Mouse (Mus musculus) ES-Bruce4 (cell line): ENCODE results near the gene Klf9. TPM values are rescaled to one million over a fixed set of nuclear protein-coding genes. Genes with fewer than 3 reads are reported as not detected.
"Not testable (repeated sequence)": the region's sequence is repeated elsewhere in the genome, so short reads cannot be mapped to it uniquely, and the experiment has no call there.

Source experiments
- H3K27ac ChIP-seq: 2 replicates; pipeline ENCODE4 v1.5.1; 2012; ENCODE audit warnings: low read length, inconsistent platforms; ENCODE audit not compliant: insufficient read depth
- H3K27me3 ChIP-seq: 2 replicates; pipeline ENCODE4 v1.6.1; 2012; ENCODE audit warnings: mild to moderate bottlenecking, low read length, inconsistent platforms; ENCODE audit not compliant: control insufficient read depth, poor library complexity, insufficient read depth, severe bottlenecking
- H3K36me3 ChIP-seq: 2 replicates; pipeline ENCODE4 v1.6.1; 2012; ENCODE audit warnings: inconsistent platforms, mild to moderate bottlenecking, low read length, moderate library complexity; ENCODE audit not compliant: control insufficient read depth, poor library complexity, insufficient read depth, severe bottlenecking
- H3K4me1 ChIP-seq: one replicate; pipeline ENCODE4 v1.8.1; 2011; ENCODE audit warnings: low read length; ENCODE audit not compliant: control insufficient read depth, insufficient read depth
- H3K4me3 ChIP-seq: 2 replicates; pipeline ENCODE4 v1.5.1; 2011; ENCODE audit warnings: low read depth, mild to moderate bottlenecking, low read length
- H3K9ac ChIP-seq: 2 replicates; pipeline ENCODE4 v1.6.1; 2012; ENCODE audit warnings: low read depth, mild to moderate bottlenecking, inconsistent platforms; ENCODE audit not compliant: poor library complexity, severe bottlenecking
- H3K9me3 ChIP-seq: replicated peaks from 2 replicates; pipeline ENCODE4 v1.6.1; 2012; ENCODE audit warnings: mild to moderate bottlenecking, low read length, inconsistent platforms; ENCODE audit not compliant: control insufficient read depth, poor library complexity, insufficient read depth, severe bottlenecking
- CTCF ChIP-seq: IDR thresholded peaks from one replicate; pipeline ENCODE4 v1.8.1; 2011; ENCODE audit warnings: low read depth, low read length
- EP300 ChIP-seq: IDR thresholded peaks from 2 replicates; pipeline ENCODE4 v1.6.1; 2011; ENCODE audit warnings: low read depth, low read length; ENCODE audit not compliant: insufficient read depth
- POLR2A ChIP-seq: IDR thresholded peaks from one replicate; pipeline ENCODE4 v1.8.1; 2011; ENCODE audit warnings: low read length; ENCODE audit not compliant: insufficient read depth
- polyA plus RNA-seq: library from polyadenylated mRNA; stranded (reverse); fragments of >200 nt; gene quantifications from 2 replicates; pipeline ENCODE4 v1.2.4, GENCODE M21; 2011; ENCODE audit warnings: low read depth; ENCODE audit not compliant: missing spikeins, insufficient read depth, insufficient read length

The Klf9 gene
- polyA plus RNA-seq, 1 experiment, result 77.1 TPM

DNA sequence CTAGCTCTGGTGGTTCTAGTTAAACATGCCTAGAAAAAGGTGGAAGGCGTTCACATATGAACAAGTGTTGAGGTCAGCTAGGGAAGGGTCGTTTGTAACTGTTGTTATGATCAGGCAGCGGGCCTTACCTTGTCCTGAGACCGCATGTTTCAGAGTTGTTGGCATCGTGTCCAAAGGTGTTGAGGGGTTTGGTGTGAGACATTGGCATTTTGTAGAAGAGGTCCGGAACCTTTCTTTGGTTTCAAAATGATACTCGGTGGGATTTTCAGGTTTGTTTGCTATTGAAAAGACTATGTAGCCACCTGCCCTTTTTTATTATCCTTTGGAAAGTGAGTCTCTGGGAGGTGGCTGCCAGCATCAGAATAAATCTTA is 2.0 kb downstream of the Klf9 start:
- H3K27ac ChIP-seq, result peak overlapping the region; percentile 88
- no peaks in the 10 kb centered on the region for H3K4me1 ChIP-seq
- H3K9ac ChIP-seq, result peak overlapping the region; percentile 93
- no peaks in the 10 kb centered on the region for H3K9me3 ChIP-seq
- TF ChIP-seq POLR2A (no peak), EP300 (no peak), CTCF (no peak)
- peaks cover 34% of the 10 kb centered on the region for H3K36me3 ChIP-seq
- no peaks in the 10 kb centered on the region for H3K27me3 ChIP-seq
- H3K4me3 ChIP-seq, result peak overlapping the region; percentile 90

DNA sequence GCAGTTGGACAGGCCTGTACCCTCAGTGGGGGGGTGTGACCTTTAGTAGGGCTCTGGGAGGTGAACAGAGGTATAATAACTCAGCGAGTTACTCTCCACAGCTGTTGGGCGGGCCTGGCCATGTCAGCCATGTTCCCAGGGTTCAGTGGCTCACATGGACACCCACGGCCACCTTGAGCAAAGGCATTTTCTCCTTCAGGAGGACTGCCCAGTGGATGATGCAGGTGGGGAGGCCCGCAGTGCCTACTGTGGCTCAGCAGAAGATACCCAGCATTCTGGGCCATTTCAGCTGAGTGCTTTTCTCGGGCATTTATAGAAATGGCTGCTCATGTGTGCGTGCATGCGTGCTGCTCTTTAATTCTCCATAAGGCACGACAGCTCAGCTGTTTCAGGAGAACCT is 2.5 kb downstream of the Klf9 start:
- H3K4me3 ChIP-seq, result peak overlapping the region; percentile 90
- H3K9me3 ChIP-seq, result no peaks in the 10 kb centered on the region
- peak overlapping the region; percentile 88 for H3K27ac ChIP-seq
- no peaks in the 10 kb centered on the region for H3K27me3 ChIP-seq
- no peaks in the 10 kb centered on the region for H3K4me1 ChIP-seq
- H3K9ac ChIP-seq, result peak overlapping the region; percentile 93
- peaks cover 37% of the 10 kb centered on the region for H3K36me3 ChIP-seq
- TF ChIP-seq CTCF, result no peak
- TF ChIP-seq POLR2A, result no peak
- TF ChIP-seq EP300, result no peak

DNA sequence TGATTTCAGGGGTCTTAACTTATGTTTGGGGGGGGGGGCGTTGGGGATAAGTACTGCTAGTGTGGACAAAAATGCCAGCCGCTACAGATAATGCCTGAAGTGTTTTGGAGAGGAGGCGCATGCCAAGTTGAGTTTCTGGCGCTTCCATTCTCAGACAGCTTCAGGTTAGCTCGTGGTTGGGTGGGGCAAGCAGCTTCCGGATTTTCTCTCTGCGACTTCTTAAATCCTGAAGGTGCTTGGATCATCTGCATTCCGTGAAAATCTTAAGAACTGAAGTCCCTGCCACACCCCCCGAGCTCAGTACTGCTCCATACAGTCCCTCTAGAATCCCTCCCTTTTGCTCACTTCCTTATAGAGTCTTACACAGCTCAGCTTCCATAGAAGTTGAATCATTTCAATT is 3.0 kb downstream of the Klf9 start:
- Histone ChIP-seq H3K4me3 (peak overlapping the region; percentile 90), H3K27ac (peak overlapping the region; percentile 88; the same call in 1 of the 2 replicates), H3K4me1 (no peaks in the 10 kb centered on the region), H3K9me3 (no peaks in the 10 kb centered on the region), H3K27me3 (no peaks in the 10 kb centered on the region), H3K9ac (peak overlapping the region; percentile 93), H3K36me3 (peaks cover 38% of the 10 kb centered on the region)
- TF ChIP-seq EP300, result no peak
- TF ChIP-seq POLR2A, result no peak

DNA sequence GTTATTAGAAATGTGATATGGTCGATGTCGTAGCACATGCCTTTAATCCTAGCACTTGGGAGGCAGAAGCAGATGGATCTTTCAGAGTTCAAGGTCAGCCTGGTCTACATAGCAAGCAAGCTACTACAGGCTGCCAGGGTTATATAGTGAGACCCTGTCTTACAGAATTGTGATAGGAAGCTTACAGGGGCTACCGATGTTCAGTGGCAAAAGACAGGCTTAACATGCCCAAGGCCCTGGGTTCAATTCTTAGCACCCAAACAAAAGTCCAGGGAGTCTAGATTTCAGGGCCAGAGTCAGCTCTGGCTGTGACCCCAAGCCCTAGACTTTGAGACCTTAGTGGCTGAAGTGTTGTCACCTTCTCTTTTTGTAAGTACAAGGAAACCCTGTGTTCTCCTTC is 4.1 kb downstream of the Klf9 start:
- Histone ChIP-seq H3K4me1 (peaks cover 2% of the 10 kb centered on the region), H3K27me3 (no peaks in the 10 kb centered on the region), H3K27ac (peak overlapping the region; percentile 8; the same call in 1 of the 2 replicates), H3K9me3 (no peaks in the 10 kb centered on the region), H3K9ac (peak overlapping the region; percentile 93; the same call in 1 of the 2 replicates), H3K4me3 (peak overlapping the region; percentile 32), H3K36me3 (peaks cover 41% of the 10 kb centered on the region)
- TF ChIP-seq POLR2A (no peak), CTCF (no peak), EP300 (no peak)

GRCm38 (mm10) chr19:23145575-23145974 is 4.5 kb downstream of the Klf9 start:
- not testable (repeated sequence) for H3K27me3 ChIP-seq, H3K27ac ChIP-seq, H3K4me1 ChIP-seq, H3K9me3 ChIP-seq
- H3K36me3 ChIP-seq, result peaks cover 41% of the 10 kb centered on the region
- H3K9ac ChIP-seq, result peak overlapping the region; percentile 57
- peak overlapping the region; percentile 32 for H3K4me3 ChIP-seq

- Histone ChIP-seq H3K9ac (peak overlapping the region; percentile 57), H3K4me1 (peaks cover 2% of the 10 kb centered on the region), H3K27me3 (no peaks in the 10 kb centered on the region), H3K27ac (peak overlapping the region; percentile 39), H3K36me3 (peaks cover 41% of the 10 kb centered on the region), H3K9me3 (no peaks in the 10 kb centered on the region), H3K4me3 (peak overlapping the region; percentile 43)
- no peak for TF ChIP-seq CTCF
- no peak for TF ChIP-seq POLR2A
- TF ChIP-seq EP300, result no peak
Measured at GRCm38 (mm10) chr19:23146409-23146861, 5.4 kb downstream of the Klf9 start.
